Mouse (Mus musculus) adrenal gland, postnatal 36 days (tissue): ENCODE measurements around the gene Klc1. TPM values are rescaled to one million over a fixed set of nuclear protein-coding genes. Genes with fewer than 3 reads are reported as not detected.

Experiments
- DNase-seq, 2 experiments: peaks; one replicate each; pipeline ENCODE4 v3.0.0; 2021; ENCODE audit warnings: mixed read lengths in 1 of 2
- total RNA-seq, 2 experiments: library from RNA; stranded (reverse); gene quantifications; 2 replicates each; pipeline ENCODE4 v1.2.3; 2021

The Klc1 gene
- total RNA-seq, 2 experiments from 2014 or later = 94.0 to 130 TPM

DNA sequence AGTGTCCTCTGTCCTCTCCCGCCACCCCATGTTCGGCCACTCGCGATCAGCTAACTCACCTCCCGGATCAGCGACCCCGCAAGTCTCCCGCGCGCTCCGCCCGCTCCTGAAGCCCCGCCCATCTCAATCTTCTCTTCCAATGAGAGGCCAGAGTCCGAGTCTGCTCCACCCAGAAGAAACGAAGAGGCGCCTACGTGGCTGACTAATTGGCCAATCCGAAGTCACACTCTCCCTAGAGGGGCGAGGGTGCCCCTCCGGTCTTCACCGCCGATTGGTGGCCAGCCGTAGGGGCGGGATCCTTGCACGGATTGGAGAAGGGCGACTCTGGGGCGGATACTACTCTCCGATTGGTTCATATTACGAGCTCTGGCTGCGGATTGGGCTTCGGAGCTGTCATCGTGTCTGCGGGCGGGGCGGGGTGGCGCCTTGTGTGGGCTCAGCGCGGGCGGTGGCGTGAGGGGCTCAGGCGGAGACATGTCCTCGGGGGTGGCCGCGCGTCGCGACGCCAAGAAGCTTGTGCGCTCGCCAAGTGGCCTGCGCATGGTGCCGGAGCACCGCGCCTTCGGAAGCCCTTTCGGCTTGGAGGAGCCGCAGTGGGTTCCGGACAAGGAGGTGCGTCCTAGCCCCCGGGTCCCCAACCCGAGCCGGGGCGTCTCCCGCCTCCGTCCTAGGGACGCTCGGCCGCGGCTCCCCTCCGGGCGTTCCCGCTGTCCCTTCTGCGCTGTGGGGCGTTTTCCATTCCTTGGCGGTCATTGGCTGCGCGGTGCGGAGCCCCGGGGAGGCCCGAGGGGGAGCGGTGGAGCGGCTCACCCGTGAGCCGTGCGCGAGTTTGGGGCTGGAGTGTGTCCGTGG, 55.3 kb downstream of the Klc1 start, which contains the start of the genes Xrcc3 and Zfyve21:
Gene Xrcc3 (minus strand): TSS at position 108 of the 852 bp plus-strand sequence.
Gene Zfyve21 (plus strand): TSS at position 405 of the 852 bp plus-strand sequence.
- DNase-seq = peak; percentile 97 to 98

DNA sequence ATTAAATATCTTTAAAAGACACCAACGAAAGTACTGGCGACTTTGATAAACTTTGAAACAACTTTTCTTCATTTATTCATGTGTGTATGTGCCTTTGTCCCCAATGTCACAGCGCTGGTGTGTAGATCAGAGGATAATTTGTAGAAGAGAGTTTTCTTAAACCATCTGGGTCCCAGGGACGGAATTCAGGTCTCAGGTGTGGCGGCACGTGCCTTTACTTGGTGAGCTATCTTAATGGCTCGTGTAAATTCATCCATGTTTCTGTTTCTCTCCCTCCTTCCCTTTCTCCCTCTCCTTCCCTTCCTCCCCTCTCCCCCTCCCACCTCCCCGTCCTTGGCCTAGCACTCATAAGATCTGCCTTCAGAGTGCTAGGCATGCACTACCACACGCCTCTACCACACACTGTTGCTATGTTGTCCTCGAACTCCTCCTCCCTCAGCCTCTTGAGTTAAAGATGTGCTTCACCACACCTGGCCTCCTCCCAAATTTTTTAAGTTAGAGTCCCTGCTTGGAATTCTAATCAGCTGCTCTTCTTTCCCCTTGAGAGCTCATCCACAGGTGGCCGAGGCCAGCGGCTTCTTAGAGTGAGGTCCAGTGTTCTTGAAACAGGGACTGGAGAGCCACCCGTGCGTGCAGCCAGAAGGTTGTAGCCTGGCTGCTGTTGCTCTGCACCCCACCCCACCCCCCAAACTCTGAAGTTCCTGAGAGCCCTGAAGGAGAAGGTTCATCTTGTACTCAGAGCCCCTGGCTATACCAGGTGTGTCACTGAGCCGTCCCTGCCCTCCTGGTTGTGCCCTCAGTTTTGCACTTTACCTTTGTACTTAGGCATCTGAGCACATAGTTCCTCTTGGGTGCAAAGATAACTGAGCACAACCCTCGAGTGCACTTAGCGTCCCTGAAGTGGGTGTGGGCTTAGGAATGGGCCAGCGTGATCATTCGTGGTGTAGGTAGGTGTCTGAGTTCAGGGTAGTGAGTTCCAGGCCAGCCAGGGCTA, 56.4 kb downstream of the Klc1 start:
- DNase-seq = peak in 1 of 2 experiments; percentile 19

DNA sequence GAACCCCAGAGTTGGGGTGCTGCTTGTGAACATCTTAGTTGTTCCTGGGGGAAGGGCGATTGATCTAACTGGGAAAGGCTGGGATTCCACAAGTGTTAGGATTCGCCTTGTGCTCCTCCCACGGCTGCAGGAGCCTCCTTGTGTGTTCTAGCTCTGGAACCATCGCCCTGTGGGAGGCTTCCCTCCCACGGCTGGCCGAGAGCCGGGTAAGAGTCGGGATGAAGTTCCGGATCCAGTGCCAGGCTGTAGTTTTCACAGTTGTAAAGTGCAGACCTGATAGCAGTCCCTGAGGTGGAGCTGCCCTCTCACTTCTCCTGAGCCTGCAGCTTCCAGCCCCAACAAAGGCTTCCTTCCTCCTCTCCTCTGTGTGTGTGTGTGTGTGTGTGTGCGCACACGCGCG, 57.9 kb downstream of the Klc1 start:
- peak; percentile 42 to 60 for DNase-seq

DNA sequence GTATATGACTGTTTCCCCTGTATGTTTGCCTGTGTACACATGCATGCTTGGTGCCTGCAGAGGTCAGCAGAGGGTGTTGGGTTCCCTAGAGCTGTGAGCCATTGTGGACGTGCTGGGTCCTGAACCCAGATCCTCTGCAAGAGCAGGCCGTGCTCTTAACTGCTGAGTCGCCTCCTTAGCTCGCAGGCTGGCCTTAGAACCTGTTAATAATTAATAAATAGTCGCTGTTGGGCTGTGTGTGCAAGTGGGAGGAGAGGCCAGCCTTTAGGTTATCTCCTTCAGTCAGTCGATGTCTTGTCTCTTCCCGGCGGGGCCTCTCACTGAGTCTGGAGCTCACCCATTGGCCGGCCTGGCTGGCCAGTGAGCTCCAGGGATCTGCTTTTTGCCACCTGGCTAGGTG, 58.3 kb downstream of the Klc1 start:
- peak in 1 of 2 experiments; percentile 25 for DNase-seq

DNA sequence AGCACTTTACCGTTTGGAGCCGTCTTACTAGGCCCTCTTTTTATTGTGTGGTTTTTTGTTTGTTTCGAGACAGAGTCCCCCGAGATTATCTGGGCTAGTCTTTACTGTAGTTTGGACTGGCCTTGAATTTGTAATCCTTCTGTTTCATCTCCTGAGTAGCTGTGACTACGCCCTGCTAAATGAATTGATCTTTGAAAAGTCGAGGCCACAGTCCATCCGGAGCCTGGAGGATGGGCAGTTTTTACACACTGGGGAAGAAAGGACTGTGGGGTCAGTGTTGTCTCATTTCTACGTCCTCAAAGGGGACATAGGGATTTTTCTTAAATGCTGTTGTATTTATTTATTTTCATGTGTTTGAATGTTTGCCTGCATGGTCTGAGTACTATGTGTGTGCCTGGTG, 59.3 kb downstream of the Klc1 start:
- peak; percentile 41 to 58 for DNase-seq

DNA sequence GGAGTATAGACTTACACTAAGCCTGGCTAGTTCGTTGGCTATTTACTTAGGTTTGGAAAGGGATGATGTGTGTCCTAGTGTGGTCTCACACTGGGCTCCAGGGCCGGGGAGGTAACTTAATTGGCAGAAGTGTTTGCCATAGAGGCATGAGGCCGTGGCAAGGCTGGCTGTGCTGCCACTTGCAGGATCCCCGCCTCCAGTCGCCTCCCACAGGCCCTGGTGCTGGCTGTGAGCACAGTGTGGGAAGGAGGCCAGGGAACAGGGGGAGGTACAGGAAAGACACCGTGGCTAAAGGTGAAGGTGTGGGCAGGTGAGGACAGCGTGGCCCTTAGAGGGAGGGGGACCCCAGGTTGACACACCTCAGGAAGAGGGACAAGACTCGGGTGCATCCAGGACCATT, 61.3 kb downstream of the Klc1 start:
- peak; percentile 32 to 72 for DNase-seq

DNA sequence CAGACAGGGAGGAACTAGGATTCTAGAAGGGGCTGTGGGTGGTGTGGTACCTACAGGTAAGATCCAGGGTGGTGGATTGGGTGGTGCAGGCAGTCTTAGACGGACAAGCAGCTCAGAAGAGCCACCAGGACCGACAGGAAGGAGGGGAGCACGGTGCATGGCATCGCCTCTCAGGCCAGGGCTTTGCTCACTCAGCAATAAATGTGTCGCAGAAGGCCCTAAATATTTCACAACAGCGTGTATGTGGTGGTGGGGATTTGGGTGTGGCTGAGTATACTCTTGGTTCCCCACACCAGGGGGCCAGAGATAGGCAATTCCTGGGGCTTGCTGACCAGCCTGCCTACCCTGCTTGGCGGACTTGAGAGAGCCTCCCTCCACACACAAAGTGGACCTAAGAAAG, 62.1 kb downstream of the Klc1 start:
- DNase-seq = no peak

DNA sequence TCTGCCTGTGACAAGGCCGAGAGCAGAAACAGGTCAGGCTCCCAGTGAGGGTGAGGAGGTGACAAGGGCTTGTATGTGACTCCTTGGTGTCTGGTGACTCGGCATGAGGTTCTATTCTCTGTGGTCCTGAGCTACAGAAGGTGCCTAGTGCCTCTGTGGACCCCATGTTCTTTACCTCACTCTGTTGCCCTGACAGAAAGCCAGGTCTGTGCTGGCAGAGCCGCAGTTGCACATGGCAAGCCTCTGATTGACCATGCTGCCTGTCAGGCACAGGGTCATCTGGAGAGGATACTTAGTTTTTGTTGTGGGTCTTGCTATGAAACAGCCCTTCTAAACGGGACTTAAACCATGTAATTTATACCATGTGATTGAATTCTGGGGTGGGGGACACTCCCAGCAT, 63.3 kb downstream of the Klc1 start:
- no peak for DNase-seq

DNA sequence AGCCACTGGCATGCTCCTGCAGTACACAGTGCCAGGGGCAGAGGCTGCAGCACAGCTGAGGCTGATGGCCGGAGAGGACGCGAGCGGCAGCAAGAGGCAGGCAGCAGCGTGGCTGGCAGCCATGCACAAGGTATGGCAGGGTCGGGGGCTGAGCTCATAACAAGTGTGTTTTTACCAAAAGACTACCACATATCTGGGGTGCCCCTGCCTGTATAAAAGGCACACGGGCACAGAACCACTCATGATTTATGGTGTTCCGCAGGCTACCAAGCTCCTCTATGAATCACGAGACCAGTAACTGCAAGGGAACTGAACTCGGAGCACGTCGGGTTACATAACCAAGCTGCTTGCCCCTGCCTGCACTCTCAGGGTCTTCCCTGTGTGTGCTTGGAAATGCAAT, 68.9 kb downstream of the Klc1 start:
- peak in 1 of 2 experiments; percentile 45 for DNase-seq

DNA sequence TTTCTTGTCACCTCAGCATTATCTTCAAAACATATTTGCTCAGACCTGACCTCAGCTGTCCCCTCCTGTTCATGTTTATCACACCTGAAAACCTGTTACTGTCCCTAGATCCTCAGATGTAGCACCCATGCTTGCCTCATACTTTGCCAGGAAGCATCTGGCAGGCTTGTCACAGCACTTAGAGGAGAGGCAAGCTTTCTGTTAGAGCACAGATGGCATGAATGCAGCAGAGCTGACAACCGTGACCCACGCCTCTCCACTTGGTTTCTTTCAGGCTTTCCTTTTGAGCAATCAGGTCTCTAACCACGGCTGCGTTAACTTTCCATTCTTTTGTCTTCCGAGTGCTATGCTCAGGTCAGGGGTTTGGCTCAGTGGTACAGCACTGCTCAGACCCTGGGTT, 70.8 kb downstream of the Klc1 start:
- DNase-seq = no peak

DNA sequence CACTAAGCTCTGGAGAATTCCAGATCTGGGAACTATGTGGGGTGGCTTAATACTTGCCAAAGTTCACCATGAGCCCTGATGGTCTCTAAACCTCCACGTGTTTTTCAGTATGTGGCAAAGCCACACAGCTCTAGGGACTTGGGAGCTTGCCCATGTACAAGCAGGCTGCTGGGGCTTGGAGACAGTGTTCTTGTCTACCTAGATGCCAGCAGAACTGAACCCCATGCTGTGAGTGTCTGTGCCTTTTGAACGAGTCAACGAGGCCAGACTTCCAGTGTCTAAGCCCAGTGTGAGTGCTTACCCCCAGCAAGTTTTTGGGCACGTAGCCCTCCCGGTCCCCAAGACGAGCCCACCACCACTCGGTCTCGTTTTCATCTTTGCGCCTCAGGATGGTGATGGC, 71.3 kb downstream of the Klc1 start:
- peak in 1 of 2 experiments; percentile 0 for DNase-seq

DNA sequence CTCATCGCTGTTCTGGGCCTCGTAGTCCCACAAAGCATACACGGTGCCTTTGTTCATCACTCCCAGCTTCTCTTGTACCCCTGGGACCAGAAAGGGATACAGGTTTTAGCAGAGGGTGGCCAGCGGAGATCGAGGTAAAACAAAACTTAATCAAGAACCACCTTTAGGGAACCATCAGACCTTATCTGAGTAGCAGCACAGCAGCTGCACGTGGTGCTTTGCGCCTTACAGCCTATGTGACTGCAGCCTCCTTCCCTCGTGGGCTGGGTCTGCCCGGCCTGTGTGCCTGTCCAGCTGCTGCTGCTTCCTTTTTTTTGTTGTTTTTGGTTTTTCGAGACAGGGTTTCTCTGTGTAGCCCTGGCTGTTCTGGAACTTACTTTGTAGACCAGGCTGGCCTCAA, 71.7 kb downstream of the Klc1 start:
- DNase-seq = peak in 1 of 2 experiments; percentile 1

DNA sequence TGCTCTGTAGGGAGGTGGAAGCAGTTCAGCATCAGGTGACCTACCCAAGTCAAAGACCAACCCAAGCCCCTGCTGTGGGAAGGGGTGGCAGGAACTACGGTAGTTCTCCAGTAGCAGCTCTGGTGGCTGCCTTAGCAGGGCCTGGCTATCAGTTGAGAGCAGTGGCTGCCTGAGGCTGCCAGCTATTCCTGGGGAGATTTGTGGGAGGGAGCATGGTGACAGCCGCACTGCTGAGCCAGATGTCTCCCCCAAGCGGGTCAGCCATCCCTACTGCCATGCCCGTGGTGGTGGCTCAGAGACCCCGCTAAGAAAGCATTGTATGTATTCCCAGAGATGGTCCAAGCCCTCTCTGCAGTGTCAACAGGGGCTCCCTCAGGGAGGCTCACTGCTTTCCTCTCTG, 74.0 kb downstream of the Klc1 start:
- DNase-seq = no peak

DNA sequence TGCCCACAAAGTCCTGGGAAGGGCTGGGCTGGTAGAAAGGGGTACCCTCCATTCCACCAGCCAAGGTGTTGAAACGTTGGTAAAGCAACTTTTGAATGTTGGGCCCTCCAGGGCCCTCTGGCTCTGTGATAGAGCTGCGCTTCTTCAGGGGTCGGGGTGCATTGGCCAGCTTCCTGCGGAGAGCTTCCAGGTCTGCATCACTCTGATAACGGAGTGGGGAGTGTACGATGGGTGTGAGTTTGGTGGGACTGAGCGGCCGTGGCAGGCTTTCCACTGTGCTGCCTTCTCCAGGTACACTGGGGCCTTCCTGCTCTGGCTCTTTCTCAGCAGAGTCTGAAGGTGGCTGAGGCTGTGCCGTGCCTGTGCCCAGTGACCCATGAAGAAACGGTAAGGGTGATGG, 74.8 kb downstream of the Klc1 start:
- DNase-seq = no peak

DNA sequence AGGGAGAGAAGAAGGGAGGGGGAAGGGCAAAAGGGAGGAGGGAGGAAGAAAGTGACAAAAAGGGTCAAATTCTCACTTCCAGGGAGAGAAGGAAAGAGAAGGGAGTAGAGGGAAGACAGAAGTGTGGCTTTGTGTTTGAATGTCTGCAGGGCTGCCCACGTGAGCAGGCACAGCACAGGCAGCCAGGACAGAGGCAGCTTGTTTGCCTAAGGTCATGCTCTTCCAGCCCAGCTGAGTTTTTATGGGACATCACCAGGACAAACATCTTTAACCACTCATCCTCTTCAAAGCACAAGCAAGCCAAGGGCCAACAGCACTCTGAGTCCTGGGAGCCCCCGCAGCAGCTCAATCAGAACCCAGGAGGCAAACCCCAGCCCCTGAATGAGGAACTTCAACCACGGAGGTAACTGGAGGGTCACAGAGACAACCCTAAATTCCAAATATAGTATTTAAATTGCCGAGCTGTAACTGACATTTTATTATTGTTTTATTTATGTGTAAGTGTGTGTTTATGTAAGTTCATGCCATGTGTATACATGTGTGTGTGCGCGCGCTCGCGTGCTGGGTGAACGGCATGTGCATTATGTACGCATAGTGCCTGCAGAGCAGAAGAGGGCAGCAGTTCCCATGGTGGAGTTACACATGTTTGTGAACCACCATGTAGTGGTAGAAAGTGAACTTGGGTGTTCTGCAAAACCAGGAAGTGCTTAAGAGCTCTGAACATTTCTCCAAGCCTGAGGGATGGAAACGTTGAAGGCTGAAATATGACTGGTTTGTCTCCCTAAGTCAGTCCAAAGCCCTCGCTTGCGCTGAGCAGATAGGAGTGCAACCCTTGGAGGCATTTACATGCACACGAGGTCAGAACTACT, 84.2 kb downstream of the Klc1 start:
- DNase-seq = no peak

DNA sequence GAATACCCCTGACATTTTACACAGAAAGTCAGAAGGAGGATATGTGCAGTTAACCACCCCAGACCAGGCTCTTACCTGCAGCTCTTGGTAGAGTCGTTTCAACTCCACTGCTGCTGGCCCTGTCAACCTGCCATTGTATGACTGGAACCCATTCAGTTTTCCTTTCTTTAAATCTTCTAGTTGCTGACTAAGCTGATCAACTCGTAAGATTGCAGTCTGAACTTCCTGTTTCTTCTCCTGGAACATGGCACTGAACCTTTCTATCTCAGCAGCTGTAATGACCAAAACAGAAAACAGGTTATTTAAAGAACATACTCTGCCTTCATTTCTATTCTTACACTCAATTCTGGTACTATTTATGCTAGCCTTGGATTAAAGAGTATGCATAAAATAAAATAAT, 84.8 kb downstream of the Klc1 start:
- no peak for DNase-seq

DNA sequence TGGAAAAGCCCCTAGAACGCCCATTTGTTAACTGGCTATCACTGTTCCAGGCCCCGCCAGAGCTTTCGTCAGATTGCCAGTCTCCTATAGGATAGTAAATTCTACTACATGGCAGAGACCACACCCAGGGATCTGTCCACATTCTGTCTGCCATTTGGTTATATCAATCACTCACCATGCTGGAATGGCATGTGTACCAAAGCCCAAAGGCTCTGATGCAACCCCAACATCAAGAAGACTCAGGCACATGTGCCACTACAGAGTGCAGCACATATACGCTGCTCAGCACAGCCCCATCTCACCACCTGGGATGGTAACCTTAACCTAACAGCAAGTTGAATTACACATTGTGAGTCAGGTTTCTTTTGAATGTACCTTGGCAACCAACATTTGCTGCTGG, 87.3 kb downstream of the Klc1 start:
- DNase-seq = no peak

DNA sequence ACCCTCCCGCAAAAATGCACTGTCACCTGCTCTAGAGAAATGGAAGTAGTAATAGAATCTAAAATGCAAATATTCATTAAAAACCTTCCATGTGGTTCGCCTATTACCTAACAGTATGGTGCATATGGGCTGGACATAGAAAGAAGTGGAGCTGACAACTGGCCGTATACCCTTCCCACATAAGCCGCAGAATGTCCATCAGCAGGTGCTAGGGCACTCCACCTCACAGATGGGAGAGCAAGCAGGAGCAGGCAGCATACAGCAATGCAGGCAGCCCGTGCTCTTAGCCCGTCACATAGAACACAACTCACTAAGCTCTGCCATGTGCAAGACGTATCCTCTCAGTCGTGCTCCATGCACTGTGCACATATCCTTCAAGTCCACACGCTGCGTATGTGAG, 88.2 kb downstream of the Klc1 start:
- no peak for DNase-seq

DNA sequence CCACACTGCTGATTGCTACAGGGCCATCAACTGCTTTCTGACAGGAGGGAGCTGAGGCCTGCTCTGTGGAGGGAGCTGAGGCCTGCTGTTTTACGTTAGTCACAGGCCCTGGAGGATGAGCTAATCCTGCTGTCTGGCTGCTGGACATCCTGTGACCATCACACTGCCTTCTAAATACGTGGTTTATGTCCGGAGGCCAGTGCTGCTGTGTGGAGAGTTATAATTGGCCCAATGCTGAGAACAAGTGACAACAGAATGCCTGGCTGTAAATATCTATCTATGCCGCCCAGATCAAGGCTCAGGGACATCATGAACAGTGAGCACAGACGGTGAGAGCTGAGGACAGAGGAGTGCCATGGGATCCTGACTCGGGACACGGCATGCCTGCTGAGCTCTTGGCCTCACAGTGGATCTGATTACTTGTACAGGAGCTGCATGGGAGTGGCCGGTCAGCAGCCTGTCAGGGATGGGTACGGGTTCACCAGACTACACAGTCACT, 89.7 kb downstream of the Klc1 start:
- peak in 1 of 2 experiments; percentile 44 for DNase-seq

DNA sequence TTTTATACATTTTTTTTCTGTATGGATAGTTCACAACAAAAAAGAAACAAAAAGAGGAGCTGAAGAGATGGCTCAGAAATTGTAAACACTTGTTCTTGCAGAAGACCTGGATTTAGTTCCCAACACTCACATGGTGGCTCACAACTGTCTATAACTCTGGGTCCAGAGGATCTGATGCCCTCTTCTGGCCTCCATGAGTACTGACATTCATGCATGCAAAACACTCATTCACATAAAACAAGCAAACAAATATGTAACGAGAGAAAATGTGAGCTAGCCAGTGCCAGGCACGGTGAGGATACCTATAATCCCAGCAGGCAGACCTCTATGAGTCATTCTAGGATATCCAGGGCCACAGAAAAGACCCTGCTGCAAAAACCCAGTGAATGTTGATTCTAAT, 92.6 kb downstream of the Klc1 start:
- DNase-seq = no peak

DNA sequence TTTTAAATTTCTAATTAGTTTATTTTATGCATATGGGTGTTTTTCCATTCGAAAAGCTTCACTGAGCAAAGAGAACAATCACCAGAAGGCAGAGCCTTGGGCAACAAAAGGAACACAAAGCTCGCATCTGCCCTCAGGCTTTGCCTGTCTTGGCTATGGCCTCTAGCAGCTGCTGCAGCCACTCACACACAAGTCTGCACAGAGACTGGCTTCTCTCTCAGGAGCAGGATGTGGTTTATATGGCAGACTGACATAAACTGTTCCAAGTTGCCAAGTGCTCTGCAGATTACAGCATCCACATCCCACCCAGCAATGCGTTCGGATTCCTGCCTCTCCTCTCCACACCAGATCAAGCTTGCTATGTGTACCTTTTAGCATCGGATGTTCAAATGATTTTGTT, 93.1 kb downstream of the Klc1 start:
- no peak for DNase-seq

DNA sequence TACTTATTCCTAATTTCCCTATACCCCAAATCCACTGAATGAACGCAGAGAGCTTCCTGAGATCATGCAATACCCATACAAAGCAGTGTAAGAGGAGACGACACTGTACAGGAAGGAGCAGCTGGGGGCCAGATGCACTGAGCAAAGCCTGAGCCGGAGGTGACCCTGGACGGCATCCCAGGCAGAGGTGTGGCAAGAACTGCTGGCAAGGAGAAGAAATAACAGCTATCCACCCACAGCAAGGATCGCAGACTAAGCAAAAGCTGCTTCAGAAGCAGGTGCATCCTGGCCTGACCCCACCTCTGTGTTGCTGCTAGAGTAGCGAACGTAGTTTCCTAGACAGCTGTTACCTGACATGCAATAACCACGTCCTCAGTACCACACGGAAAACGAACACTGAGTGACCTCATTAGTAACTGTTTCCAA, 94.4 kb downstream of the Klc1 start:
- peak; percentile 78 to 80 for DNase-seq
